Mouse (Mus musculus): Measurements from ENCODE around the gene Chd3.
"Not testable (repeated sequence)": the region's sequence is repeated elsewhere in the genome, so short reads cannot be mapped to it uniquely, and the experiment has no call there.

Chd3 gene

DNA sequence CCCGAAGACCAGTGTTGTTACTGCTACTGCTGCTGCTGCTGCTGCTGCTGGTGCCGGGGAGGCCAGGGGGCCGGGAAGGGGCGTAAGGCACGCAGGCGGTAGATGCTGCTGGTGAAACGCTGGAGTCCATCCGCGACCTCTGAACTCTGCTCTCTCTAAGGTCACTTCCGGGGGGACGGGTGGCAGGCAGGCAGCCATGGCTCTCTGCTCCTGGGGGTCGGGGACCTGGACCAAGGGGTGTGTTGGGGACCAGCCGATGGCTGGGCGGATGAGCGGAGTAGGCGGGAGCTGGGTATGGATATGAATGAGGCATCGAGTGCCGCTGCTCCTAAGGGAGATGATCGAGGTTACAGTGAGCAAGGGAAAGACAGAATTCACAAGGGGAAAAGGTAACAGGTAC lies 37.1 kb upstream of the Chd3 start:
- no peak for DNase-seq

GRCm38 (mm10) chr11:69405397-69406200 lies 36.4 kb upstream of the Chd3 start:
- no peak for DNase-seq

GRCm38 (mm10) chr11:69404595-69405396 lies 35.6 kb upstream of the Chd3 start:
- DNase-seq = no peak

DNA sequence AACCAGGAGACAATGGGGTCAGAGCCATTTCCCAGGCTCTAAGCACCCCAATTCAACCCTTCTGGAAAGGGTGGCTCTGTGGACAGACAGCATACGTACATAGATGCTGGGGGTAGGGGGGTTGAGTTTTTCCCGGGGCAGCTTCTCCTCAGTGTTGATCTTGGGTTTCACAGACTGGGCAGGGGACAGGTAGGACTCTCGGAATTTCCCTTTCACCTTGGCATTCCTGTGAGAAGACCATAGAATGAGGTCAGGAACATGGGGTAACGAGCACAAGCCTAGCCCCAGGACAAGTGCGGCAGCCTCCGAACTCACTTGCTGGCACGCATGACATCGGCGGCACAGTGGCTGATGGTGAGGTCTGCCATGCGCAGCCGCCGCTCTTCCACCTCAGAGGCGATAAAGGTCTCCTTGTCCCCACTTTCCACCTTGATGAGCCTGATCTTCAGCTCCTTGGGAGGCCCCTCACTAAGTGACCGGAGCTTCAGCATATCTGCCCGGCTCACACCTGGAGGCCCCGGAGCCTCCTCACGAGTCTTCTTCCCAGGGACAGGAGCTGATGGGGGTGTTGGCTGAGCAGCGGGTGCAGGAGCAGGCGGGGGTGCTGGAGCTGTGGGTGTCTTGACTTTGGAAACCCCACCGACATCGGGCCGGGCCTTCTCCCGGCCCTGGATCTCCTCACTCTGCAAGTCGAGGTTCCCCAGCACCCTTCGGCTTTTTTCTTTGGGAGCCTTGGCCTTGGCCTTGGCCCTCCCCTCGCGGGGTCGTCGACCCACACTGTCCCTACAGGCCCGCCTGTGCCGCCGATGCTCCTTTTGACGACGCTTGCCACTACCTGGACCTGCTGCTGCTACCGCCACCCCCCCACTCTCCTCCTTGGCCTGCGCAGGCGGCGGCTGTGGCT lies 34.7 kb upstream of the Chd3 start:
- no peak for DNase-seq

DNA sequence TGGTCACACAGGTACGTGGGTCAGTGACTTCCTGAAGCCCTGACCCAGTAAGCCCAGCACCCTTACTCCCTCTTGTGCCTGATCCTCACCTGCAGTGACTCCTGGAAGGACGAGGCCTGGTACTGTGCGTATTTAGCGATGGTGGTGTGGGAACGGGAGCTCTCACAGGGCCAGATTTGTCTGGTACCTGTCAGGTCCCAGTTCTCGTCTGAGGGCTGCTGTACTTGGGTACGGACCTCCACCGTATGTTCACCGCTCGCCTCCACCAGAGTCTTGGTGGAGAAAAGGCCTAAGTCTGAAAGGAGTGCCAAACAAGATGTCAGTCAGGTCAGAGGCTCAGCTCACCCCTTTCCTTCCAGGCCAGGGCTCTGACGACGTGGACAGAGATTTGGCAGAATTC lies 32.8 kb upstream of the Chd3 start:
- DNase-seq = no peak

GRCm38 (mm10) chr11:69401210-69401637 lies 32.0 kb upstream of the Chd3 start:
- peak; percentile 96 for DNase-seq

DNA sequence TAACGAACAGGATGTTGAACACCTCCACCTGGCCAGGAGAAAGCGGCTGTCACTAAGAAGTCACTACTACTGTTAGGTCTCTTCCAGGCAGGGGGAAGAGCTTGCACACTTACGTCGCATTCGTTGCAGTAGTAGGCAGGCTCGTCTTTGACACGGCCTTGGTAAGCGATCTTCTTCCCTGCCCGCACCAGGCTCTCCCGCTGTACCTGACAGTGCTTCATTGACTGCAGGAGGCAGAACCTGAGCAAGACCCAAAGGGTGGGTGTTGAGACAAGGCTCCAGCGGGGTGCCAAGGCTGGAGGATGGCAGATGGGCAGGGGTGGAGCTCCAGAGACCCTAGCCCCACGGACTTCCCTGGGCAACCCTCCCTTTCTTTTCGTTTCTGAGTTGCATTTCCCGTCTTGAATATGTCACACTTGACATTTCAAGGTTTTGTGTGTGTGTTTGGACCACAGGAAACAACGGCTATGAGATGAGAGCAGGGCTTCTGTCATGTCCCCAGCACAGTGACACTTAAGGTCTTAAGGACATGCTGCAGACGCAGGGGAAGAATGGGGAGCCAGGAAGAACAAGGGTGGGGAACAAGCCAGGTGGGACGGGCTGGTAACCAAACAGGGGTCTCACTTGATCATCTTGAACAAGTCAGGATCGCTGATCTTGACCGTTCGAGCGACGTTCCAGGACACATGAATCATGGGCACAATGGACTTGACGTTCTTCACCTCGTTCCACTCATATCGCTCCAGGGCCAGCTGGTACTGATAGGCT lies 31.1 kb upstream of the Chd3 start:
- DNase-seq = no peak

DNA sequence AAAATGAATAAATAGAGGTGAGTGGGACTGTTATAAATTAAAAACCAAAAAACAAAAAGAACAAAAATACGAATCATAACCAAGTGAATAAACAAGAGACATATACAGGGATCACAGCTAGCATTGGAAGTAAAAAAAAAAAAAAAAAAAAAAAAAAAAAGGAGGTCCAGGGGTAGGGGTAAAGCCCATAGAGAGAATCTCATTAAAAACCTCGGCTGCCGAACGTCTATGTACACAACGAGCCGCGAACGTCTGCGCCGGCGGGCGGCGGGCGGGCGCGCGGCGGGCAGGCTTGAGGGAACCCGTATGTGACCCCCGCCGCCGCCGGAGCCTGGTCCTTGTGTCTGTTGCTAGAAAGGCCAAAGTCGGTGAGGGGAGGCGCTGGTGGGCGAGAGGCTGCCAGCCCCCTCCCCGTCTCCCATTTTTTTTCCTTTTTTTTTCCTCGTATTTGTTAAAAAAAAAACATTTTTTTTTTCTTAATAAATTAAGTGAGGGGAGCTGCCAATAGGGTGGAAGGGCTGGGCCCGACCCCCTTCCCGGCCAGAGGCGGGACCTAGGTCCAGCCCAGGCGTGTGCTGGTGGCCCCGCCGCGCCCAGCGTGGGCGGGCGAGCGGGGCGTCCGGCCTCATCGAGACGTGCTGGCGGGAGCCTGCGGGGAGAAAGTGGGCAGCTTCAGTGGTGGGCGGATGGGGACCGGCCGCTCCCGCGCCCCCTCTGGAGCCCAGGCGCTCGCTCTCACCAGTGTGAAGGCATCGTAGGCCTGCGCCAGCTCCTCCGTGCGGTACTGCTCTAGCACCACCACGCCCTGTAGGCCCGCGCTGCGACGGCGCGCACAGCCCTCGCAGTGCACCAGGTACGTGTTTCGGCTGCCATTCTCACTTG lies 30.2 kb upstream of the Chd3 start:
- DNase-seq = no peak

GRCm38 (mm10) chr11:69398486-69399200 lies 29.4 kb upstream of the Chd3 start:
- no peak for DNase-seq

GRCm38 (mm10) chr11:69398059-69398458 lies 28.9 kb upstream of the Chd3 start, which contains the start of gene Tmem88:
TSS of gene Tmem88 (minus strand) at chr11:69398234.
- DNase-seq = peak; percentile 53

DNA sequence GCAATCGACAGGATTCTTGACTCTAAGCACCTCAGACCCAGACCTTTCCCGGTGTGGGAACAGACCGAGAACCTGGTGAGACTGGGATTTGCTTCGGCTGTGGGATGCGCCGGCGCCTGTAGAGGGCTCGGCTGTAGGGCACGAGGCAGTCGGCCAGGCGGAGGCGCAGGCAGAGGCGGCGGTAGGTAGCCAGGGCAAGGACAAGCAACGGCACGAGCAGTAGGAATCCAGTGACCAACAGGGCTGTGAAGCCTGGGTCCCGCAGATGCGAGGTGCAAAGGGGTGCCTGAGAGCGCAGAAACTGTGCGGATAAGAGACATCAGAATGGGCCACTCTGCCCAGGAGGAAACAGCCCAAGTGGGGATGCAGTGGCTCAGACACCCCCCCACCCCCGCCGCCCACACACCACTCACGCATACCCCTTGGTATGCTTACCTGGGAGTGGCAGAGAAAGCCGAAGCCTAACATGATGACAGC lies 28.4 kb upstream of the Chd3 start:
- no peak for DNase-seq

- peak; percentile 69 for DNase-seq
Observed at GRCm38 (mm10) chr11:69396772-69397171, 27.6 kb upstream of the Chd3 start.

- peak; percentile 99 for DNase-seq
Observed at GRCm38 (mm10) chr11:69395634-69396373, 26.6 kb upstream of the Chd3 start.

GRCm38 (mm10) chr11:69395235-69395633 lies 26.0 kb upstream of the Chd3 start, which contains the start of the genes Naa38 and Cyb5d1:
TSS of gene Naa38 (plus strand) at chr11:69395487.
TSS of gene Cyb5d1 (minus strand) at chr11:69395631.
- DNase-seq = peak; percentile 97

GRCm38 (mm10) chr11:69394591-69395167 lies 25.5 kb upstream of the Chd3 start:
- not testable (repeated sequence) for DNase-seq

DNA sequence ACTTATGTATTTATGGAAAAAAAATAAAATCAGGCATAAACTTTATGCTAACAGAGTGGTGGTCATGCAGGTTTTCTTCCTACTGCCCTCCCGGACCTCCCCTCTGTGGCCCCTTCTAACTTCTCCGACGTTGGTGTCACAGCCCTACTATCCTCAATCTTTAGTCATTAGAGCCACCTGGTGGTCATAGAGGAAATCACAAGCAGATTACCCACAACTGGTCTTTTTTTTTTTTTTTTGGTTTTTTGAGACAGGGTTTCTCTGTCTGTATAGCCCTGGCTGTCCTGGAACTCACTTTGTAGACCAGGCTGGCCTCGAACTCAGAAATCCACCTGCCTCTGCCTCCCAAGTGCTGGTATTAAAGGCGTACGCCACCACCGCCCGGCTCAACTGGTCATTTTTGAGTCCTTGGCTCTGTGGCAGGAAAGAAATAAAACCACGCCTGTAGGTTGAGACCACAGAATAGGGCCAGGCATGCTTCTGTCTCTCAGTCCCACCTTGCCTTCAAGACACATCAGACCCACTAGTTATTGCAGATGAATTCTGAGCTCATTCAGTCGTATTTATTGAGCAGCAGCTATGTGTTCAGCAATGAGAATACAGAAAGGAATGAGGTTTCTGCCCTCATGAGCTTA lies 21.3 kb upstream of the Chd3 start:
- DNase-seq = peak; percentile 87

DNA sequence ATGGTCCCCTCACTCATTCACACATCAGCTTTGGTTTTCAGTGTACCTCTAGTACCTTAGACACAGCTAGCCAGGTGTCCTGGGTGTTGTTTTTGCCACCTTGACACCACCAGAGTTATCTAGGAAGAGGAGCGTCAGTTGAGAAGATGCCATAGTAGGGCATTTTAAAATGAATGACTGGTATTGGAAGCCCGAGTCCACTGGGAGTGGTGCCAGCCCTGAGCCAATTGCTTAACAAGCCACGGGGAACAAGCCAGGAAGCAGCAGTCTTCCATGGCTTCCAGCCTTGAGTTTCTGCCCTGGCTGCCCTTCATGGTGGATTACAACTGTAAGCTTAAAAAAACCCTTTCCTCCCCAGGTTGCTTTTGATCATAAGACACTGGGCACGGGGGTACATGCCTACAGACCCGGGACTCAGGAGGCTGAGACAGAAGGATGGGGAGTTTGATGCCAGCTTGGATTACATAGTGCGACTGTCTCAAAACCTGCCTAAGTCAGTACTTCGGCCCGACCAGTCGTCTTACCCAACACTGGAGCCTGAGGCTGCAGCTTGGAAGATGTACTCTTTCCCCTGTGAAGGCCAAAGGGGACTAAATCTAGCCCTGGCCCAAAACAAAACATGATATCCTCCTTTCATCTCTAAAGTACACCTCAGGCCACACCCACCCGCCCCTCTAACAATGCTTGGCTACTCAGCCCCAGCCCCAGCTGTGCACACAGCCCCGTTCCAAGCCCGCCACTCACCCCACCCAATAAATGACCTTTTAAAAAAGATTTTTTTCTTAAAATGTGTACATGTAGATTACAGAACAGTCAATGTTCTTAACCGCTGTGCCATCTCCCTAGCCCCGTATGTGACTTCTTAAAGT lies 20.6 kb upstream of the Chd3 start:
- DNase-seq = peak; percentile 73
